Mouse (Mus musculus): ENCODE data around the gene Nup43. TPM values are rescaled to one million over a fixed set of nuclear protein-coding genes. Genes with fewer than 3 reads are reported as not detected.

Gene Nup43
- polyA plus RNA-seq, 1 experiment: 7.6 TPM

DNA sequence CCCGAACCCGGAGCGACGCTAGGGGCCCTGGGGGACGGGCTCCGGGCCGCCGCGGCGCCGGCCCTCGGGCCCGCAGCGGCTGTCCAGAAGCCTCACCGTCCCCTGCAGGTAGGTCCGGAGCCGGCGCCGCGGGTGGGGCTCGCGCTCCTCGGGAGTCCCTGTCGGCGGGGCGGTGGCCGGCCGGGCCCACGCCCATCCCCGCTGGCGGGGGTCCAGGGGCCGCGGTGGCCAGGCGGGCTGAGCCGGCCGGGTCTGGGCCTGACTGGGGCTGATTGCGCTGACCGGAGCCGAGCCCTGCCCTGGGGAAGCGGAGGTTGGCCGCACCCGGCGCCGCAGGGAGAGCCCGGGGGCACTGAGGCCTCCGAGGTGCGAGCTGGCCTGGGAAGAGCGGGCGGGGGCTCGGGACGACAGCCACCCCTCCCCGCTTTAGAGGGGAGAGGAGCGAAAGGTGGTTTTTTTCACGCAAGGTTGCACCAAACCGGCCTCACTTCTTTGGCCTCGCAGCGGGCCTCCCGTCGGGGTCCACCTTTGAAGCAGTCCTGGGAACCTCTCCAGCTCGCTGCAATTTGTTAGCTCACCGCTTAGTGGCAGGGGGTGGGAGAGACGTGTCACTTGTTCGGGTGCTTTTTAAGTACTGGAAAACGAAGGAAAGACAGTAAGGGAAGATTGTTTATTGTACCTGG, 14.2 kb downstream of the Nup43 start:
- TF ChIP-seq POLR2A (IDR thresholded peaks at IDR 0.05; ENCODE audit: extremely low read depth, insufficient read depth, low read length) (no peak), CTCF (IDR thresholded peaks at IDR 0.05; ENCODE audit: extremely low read depth, insufficient read depth, low read length) (0 out of 2 replicates have a peak, but pooled peaks have one; percentile 9)
- peak overlapping the region; percentile 97 for H3K27ac ChIP-seq (ENCODE audit: insufficient read depth, low read length)
- H3K4me1 ChIP-seq (ENCODE audit: control insufficient read depth, insufficient read depth, low read length): peaks cover 12% of the 10 kb centered on the region; the same call in 1 of the 2 replicates
- H3K4me3 ChIP-seq (ENCODE audit: insufficient read depth, low read length): peak overlapping the region; percentile 89

GRCm38 (mm10) chr10:7682249-7682648, 14.9 kb downstream of the Nup43 start:
- TF ChIP-seq POLR2A (IDR thresholded peaks at IDR 0.05; ENCODE audit: extremely low read depth, insufficient read depth, low read length): no peak
- no peak for TF ChIP-seq CTCF (IDR thresholded peaks at IDR 0.05; ENCODE audit: extremely low read depth, insufficient read depth, low read length)
- no peak overlapping the region for H3K27ac ChIP-seq (ENCODE audit: insufficient read depth, low read length)
- peaks cover 12% of the 10 kb centered on the region; the same call in 1 of the 2 replicates for H3K4me1 ChIP-seq (ENCODE audit: control insufficient read depth, insufficient read depth, low read length)
- H3K4me3 ChIP-seq (ENCODE audit: insufficient read depth, low read length): peak overlapping the region; percentile 89; the same call in 1 of the 2 replicates

GRCm38 (mm10) chr10:7686902-7687301, 19.6 kb downstream of the Nup43 start:
- no peak overlapping the region for H3K4me3 ChIP-seq (ENCODE audit: insufficient read depth, low read length)
- no peak overlapping the region for H3K27ac ChIP-seq (ENCODE audit: insufficient read depth, low read length)
- no peak for TF ChIP-seq CTCF (IDR thresholded peaks at IDR 0.05; ENCODE audit: extremely low read depth, insufficient read depth, low read length)
- peaks cover 8% of the 10 kb centered on the region; the same call in 1 of the 2 replicates for H3K4me1 ChIP-seq (ENCODE audit: control insufficient read depth, insufficient read depth, low read length)

- Histone ChIP-seq H3K27ac (ENCODE audit: insufficient read depth, low read length) (no peak overlapping the region), H3K4me3 (ENCODE audit: insufficient read depth, low read length) (no peak overlapping the region), H3K4me1 (ENCODE audit: control insufficient read depth, insufficient read depth, low read length) (no peaks in the 10 kb centered on the region)
- TF ChIP-seq POLR2A (IDR thresholded peaks at IDR 0.05; ENCODE audit: extremely low read depth, insufficient read depth, low read length) (no peak), CTCF (IDR thresholded peaks at IDR 0.05; ENCODE audit: extremely low read depth, insufficient read depth, low read length) (no peak)
Measured at GRCm38 (mm10) chr10:7695286-7695685, 28.0 kb downstream of the Nup43 start.

DNA sequence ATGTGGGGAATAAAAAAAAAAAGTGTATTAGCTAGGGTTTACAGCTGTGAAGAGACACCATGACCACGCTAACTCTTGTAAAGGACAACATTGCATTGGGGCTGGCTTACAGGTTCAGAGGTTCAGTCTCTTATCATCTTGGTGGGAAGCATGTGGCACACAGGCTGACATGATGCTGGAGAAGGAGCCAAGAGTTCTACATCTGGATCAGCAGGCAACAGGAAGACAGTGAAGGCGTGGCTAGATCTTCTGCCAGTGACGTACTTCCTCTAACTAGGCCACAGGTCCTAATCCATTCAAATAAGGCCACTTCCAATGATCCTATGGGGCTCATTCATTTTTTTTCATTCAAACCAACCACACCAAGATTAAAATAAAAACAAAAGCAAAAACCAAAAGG, 32.8 kb downstream of the Nup43 start:
- Histone ChIP-seq H3K27ac (ENCODE audit: insufficient read depth, low read length) (no peak overlapping the region), H3K4me3 (ENCODE audit: insufficient read depth, low read length) (no peak overlapping the region), H3K4me1 (ENCODE audit: control insufficient read depth, insufficient read depth, low read length) (no peaks in the 10 kb centered on the region)
- TF ChIP-seq POLR2A (IDR thresholded peaks at IDR 0.05; ENCODE audit: extremely low read depth, insufficient read depth, low read length): no peak

- TF ChIP-seq POLR2A (IDR thresholded peaks at IDR 0.05; ENCODE audit: extremely low read depth, insufficient read depth, low read length) (no peak), CTCF (IDR thresholded peaks at IDR 0.05; ENCODE audit: extremely low read depth, insufficient read depth, low read length) (no peak)
- H3K4me1 ChIP-seq (ENCODE audit: control insufficient read depth, insufficient read depth, low read length): no peaks in the 10 kb centered on the region
- no peak overlapping the region for H3K27ac ChIP-seq (ENCODE audit: insufficient read depth, low read length)
Measured at GRCm38 (mm10) chr10:7702586-7702985, 35.3 kb downstream of the Nup43 start.

DNA sequence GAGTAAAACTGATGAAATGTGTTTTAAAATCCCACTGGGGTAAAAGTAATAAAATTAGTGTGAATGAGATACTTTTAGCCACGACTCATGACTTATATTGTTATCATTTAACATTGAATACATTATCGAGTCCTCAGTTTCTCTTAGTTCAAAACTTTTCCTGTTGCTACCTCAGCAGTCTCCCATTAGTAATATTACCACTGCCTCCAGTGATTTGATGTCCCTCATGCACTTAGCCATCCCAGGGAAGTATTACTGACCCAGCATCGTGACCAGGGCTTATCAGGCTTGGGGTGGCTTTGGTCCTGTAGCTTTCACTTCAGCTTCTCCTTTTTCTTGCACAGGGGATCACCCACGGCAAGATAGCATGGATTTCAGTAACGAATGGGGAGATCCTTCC, 42.8 kb downstream of the Nup43 start:
- Histone ChIP-seq H3K4me3 (ENCODE audit: insufficient read depth, low read length) (no peak overlapping the region), H3K27ac (ENCODE audit: insufficient read depth, low read length) (no peak overlapping the region), H3K4me1 (ENCODE audit: control insufficient read depth, insufficient read depth, low read length) (no peaks in the 10 kb centered on the region)
- TF ChIP-seq CTCF (IDR thresholded peaks at IDR 0.05; ENCODE audit: extremely low read depth, insufficient read depth, low read length) (no peak), POLR2A (IDR thresholded peaks at IDR 0.05; ENCODE audit: extremely low read depth, insufficient read depth, low read length) (no peak)

More at GRCm38 (mm10) chr10:7702586-7702985, 35.3 kb downstream of the Nup43 start:
- H3K4me3 ChIP-seq (ENCODE audit: insufficient read depth, low read length): no peak overlapping the region

- Histone ChIP-seq H3K4me3 (ENCODE audit: insufficient read depth, low read length) (no peak overlapping the region), H3K4me1 (ENCODE audit: control insufficient read depth, insufficient read depth, low read length) (no peaks in the 10 kb centered on the region), H3K27ac (ENCODE audit: insufficient read depth, low read length) (no peak overlapping the region)
- TF ChIP-seq CTCF (IDR thresholded peaks at IDR 0.05; ENCODE audit: extremely low read depth, insufficient read depth, low read length): no peak
- no peak for TF ChIP-seq POLR2A (IDR thresholded peaks at IDR 0.05; ENCODE audit: extremely low read depth, insufficient read depth, low read length)
Measured at GRCm38 (mm10) chr10:7712506-7712905, 45.2 kb downstream of the Nup43 start.

DNA sequence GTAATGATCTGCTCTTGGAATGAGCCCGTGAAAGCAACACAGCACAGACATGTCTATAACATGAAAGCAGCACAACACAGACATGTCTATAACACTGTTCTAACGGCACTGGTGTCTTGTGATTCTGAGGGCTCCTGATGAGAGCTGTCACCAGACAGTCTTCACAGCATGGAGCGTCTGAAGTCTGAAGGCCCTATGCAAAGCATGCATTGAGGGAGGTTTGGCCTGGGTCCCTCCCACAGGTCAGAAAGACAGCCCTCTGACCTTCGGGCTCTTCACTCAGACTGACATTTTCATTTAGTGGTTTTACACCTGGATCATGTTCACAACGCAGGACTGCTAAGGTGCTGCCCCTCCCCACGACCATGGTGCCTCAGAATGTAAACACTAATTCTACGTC, 47.8 kb downstream of the Nup43 start:
- no peak overlapping the region for H3K27ac ChIP-seq (ENCODE audit: insufficient read depth, low read length)
- no peak for TF ChIP-seq POLR2A (IDR thresholded peaks at IDR 0.05; ENCODE audit: extremely low read depth, insufficient read depth, low read length)
- TF ChIP-seq CTCF (IDR thresholded peaks at IDR 0.05; ENCODE audit: extremely low read depth, insufficient read depth, low read length): no peak
- no peaks in the 10 kb centered on the region for H3K4me1 ChIP-seq (ENCODE audit: control insufficient read depth, insufficient read depth, low read length)
- no peak overlapping the region for H3K4me3 ChIP-seq (ENCODE audit: insufficient read depth, low read length)

DNA sequence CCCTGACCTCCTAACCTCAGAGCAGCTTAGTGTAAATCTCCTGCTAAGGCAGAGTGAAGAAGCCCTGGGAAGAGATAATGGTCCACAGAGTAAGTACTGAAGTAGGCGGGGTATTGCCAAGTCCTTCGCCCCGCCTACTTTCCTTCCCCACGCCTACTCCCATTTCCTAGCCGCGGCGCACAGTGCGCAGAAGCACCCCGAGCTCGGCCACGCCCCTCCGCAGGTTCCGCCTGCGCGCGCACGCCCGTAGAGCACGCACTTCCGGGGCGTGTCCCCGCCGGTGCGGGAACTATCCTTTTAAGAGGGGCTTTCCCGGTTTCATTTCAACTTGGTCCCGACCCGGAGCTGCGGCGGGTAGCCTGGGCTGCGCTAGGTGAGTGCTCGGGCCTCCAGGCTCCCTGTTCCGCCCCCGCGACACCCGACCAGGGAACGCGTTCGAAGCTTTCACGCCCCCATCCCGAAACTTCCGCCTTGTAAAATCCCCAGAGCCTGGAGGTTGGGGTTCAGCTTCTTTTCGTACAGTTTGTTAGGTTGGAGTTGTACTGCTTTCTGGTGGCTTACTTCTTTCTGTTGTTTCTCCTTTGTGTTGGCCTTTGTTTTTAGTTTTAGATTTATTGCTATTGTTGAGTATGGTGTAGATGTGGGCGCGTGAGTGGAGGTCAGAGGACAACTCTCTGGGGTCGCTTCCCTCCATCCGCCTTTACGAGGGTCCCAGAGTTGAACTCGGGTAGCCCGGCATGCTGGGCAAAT, 58.6 kb downstream of the Nup43 start, which contains the start of gene Katna1:
TSS of gene Katna1 (plus strand) at position 250 of the 750 bp plus-strand sequence.
- TF ChIP-seq POLR2A (IDR thresholded peaks at IDR 0.05; ENCODE audit: extremely low read depth, insufficient read depth, low read length) (peak; percentile 74), CTCF (IDR thresholded peaks at IDR 0.05; ENCODE audit: extremely low read depth, insufficient read depth, low read length) (no peak)
- no peak within 1 kb of the TSS for H3K27ac ChIP-seq (ENCODE audit: insufficient read depth, low read length)
- peak within 1 kb of the TSS; percentile 58 for H3K4me3 ChIP-seq (ENCODE audit: insufficient read depth, low read length)
- H3K4me1 ChIP-seq (ENCODE audit: control insufficient read depth, insufficient read depth, low read length): peaks cover 2% of the 10 kb centered on the region; the same call in 1 of the 2 replicates
